Mouse (Mus musculus): ENCODE results near the gene Dhx58. TPM values are rescaled to one million over a fixed set of nuclear protein-coding genes. Genes with fewer than 3 reads are reported as not detected.

The Dhx58 gene
- polyA plus RNA-seq, 1 experiment from 2014 or later: 2.0 TPM

DNA sequence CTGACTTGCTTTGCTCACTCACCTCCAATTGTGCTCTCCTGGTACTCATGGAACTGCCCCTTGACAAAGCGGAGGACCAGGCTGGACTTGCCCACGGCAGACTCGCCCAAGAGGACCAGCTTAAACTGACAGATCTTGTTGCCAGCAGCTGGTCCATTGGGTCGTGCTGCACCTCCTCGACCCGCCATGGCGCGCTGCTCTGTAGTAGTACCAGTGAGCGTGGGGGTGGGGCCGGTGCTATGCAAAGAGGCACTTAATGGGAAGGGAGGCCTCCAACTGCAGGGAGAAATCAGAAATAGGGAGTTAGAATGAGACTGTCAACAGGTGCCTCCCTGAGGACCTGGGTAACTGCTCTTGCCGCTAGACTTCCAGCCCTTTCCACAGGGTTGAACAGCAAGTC lies 15.8 kb upstream of the Dhx58 start:
- H3K9ac ChIP-seq (ENCODE audit: low read depth, low read length): no peak overlapping the region
- H3K4me2 ChIP-seq (ENCODE audit: low read depth, low read length): no peak overlapping the region
- 78% methylated on average over 11 of the region's 11 CpGs for WGBS
- H3K36me3 ChIP-seq (ENCODE audit: control insufficient read depth, insufficient read depth, low read length): peaks cover 47% of the 10 kb centered on the region
- DNase-seq (ENCODE audit: low spot score) (no peak), ATAC-seq (ENCODE audit: low read depth) (no peak)
- peaks cover 2% of the 10 kb centered on the region; the same call in 1 of the 2 replicates for H3K4me1 ChIP-seq (ENCODE audit: control insufficient read depth, insufficient read depth, low read length)
- H3K9me3 ChIP-seq (ENCODE audit: control insufficient read depth, low read length): no peaks in the 10 kb centered on the region
- H3K4me3 ChIP-seq (ENCODE audit: low read depth, low read length): no peak overlapping the region
- H3K27ac ChIP-seq (replicated peaks; ENCODE audit: low read depth, low read length): no peak overlapping the region
- H3K27me3 ChIP-seq (replicated peaks; ENCODE audit: control insufficient read depth, insufficient read depth, low read length): no peaks in the 10 kb centered on the region

DNA sequence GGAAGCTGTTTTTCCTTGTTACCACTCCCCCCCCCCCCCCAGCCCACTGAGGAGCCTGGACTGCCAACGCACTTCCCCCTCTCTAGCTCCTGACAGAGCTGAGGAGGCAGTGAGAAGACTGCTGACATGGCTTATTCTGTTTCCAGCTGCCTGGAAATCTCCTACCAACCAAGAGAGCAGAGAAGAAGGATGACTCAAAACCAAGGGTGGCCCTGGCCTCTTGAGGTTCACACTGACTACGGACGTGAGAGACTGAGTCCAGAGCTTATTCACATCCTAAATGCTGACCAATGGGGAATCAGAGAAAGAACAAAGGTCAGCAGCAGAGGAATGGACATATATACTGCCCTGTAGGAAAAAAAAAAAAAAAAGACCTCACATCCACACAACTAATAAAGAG lies 15.2 kb upstream of the Dhx58 start:
- DNase-seq (ENCODE audit: low spot score) (no peak), ATAC-seq (ENCODE audit: low read depth) (no peak)
- WGBS: 78% methylated on average over 3 of the region's 3 CpGs
- Histone ChIP-seq H3K27me3 (replicated peaks; ENCODE audit: control insufficient read depth, insufficient read depth, low read length) (no peaks in the 10 kb centered on the region), H3K36me3 (ENCODE audit: control insufficient read depth, insufficient read depth, low read length) (peaks cover 47% of the 10 kb centered on the region), H3K9me3 (ENCODE audit: control insufficient read depth, low read length) (no peaks in the 10 kb centered on the region), H3K4me1 (ENCODE audit: control insufficient read depth, insufficient read depth, low read length) (peaks cover 2% of the 10 kb centered on the region), H3K9ac (ENCODE audit: low read depth, low read length) (no peak overlapping the region), H3K27ac (replicated peaks; ENCODE audit: low read depth, low read length) (no peak overlapping the region; the same call in 1 of the 2 replicates), H3K4me2 (ENCODE audit: low read depth, low read length) (no peak overlapping the region), H3K4me3 (ENCODE audit: low read depth, low read length) (no peak overlapping the region)

DNA sequence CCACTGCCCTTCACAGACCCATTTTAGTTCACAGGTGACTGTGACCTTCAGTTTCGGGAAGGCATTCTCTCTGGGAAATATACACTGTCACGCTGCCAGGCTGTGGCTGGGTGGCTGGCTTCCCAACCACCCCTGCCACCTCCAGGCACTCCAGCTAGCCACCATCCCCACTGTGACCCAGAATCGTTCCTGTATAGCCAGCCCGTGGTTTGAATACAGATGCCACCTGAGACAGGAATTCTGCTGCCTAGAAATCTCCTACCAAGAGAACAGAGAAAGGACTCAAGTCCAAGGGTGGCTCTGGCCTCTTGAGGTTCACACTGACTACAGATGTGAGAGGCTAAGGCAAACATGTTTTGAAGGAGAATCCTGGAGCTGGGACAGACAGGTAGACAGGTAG lies 14.8 kb upstream of the Dhx58 start:
- Histone ChIP-seq H3K4me2 (ENCODE audit: low read depth, low read length) (no peak overlapping the region), H3K4me1 (ENCODE audit: control insufficient read depth, insufficient read depth, low read length) (peaks cover 6% of the 10 kb centered on the region), H3K27me3 (replicated peaks; ENCODE audit: control insufficient read depth, insufficient read depth, low read length) (no peaks in the 10 kb centered on the region), H3K9me3 (ENCODE audit: control insufficient read depth, low read length) (no peaks in the 10 kb centered on the region), H3K36me3 (ENCODE audit: control insufficient read depth, insufficient read depth, low read length) (peaks cover 47% of the 10 kb centered on the region), H3K27ac (replicated peaks; ENCODE audit: low read depth, low read length) (peak overlapping the region; percentile 44; the same call in 1 of the 2 replicates), H3K9ac (ENCODE audit: low read depth, low read length) (no peak overlapping the region), H3K4me3 (ENCODE audit: low read depth, low read length) (no peak overlapping the region)
- WGBS: 85% methylated on average over 4 of the region's 4 CpGs
- ATAC-seq (ENCODE audit: low read depth): no peak
- no peak for DNase-seq (ENCODE audit: low spot score)

DNA sequence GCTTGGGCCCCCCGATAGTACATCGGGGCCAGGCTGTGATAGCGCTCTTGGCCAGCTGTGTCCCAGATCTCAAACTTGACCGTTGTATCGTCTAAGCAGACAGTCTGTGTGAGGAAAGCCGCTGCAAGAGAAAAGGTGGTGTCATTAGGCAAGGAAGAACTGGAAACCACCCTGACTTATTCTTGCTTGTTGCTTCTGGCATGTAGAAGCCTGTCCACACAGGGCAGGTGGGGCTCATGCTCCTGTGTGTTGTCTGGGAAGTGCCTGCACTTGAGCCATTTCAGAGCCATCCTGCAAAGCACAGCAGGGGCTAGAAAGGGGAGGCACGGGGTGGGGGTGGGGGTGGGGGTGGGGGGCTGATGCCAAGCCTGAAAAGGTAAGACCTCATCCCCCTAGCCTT lies 14.4 kb upstream of the Dhx58 start:
- no peaks in the 10 kb centered on the region for H3K27me3 ChIP-seq (replicated peaks; ENCODE audit: control insufficient read depth, insufficient read depth, low read length)
- peak overlapping the region; percentile 44; the same call in 1 of the 2 replicates for H3K27ac ChIP-seq (replicated peaks; ENCODE audit: low read depth, low read length)
- H3K9ac ChIP-seq (ENCODE audit: low read depth, low read length): no peak overlapping the region
- 87% methylated on average over 7 of the region's 7 CpGs for WGBS
- H3K4me1 ChIP-seq (ENCODE audit: control insufficient read depth, insufficient read depth, low read length): peaks cover 10% of the 10 kb centered on the region
- ATAC-seq (ENCODE audit: low read depth): no peak
- no peak overlapping the region for H3K4me3 ChIP-seq (ENCODE audit: low read depth, low read length)
- DNase-seq (ENCODE audit: low spot score): peak; percentile 54
- H3K9me3 ChIP-seq (ENCODE audit: control insufficient read depth, low read length): no peaks in the 10 kb centered on the region
- no peak overlapping the region for H3K4me2 ChIP-seq (ENCODE audit: low read depth, low read length)
- H3K36me3 ChIP-seq (ENCODE audit: control insufficient read depth, insufficient read depth, low read length): peaks cover 47% of the 10 kb centered on the region

DNA sequence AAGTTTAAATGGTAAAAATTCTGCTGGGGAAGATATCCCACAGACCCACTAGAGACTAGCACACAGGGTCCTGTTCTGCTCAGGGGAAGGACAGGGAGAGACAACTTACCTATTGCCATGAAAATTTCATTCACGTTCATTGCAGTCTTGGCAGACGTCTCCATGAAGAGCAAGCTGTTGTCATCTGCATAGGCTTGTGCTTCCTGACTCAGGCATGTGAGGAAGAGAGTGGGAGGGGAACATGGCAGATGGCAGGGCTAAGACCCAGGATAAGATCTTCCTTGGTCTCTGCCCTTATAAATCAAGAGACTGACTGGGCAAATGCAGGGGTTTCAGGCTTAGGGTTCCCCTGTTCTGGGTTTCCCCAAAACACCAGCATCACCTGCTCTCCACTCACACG lies 12.6 kb upstream of the Dhx58 start:
- H3K4me3 ChIP-seq (ENCODE audit: low read depth, low read length): no peak overlapping the region
- H3K36me3 ChIP-seq (ENCODE audit: control insufficient read depth, insufficient read depth, low read length): peaks cover 47% of the 10 kb centered on the region
- DNase-seq (ENCODE audit: low spot score): no peak
- ATAC-seq (ENCODE audit: low read depth): no peak
- no peak overlapping the region for H3K4me2 ChIP-seq (ENCODE audit: low read depth, low read length)
- peaks cover 22% of the 10 kb centered on the region for H3K4me1 ChIP-seq (ENCODE audit: control insufficient read depth, insufficient read depth, low read length)
- 82% methylated on average over 3 of the region's 3 CpGs for WGBS
- no peak overlapping the region for H3K9ac ChIP-seq (ENCODE audit: low read depth, low read length)
- H3K27ac ChIP-seq (replicated peaks; ENCODE audit: low read depth, low read length): no peak overlapping the region
- H3K9me3 ChIP-seq (ENCODE audit: control insufficient read depth, low read length): no peaks in the 10 kb centered on the region
- no peaks in the 10 kb centered on the region for H3K27me3 ChIP-seq (replicated peaks; ENCODE audit: control insufficient read depth, insufficient read depth, low read length)

DNA sequence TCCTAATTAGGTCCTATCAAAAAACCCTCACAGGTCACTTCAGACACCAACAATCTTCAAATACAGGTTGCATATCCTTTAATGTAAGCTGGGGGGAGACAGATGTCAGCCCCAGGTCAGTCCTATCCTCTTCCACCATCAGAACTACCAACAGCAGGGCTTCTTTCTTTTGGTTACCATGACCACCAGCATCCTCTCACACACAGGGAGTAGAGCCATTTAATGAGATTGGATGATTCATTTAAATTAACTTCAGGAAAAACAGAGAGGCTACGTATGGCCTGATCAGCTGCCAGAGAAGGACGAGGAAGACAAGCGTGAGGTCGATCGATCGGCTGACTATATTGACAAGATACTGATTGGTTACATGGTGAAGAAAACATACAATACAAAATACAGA lies 10.9 kb upstream of the Dhx58 start:
- DNase-seq (ENCODE audit: low spot score) (no peak), ATAC-seq (ENCODE audit: low read depth) (no peak)
- H3K27ac ChIP-seq (replicated peaks; ENCODE audit: low read depth, low read length): no peak overlapping the region
- H3K36me3 ChIP-seq (ENCODE audit: control insufficient read depth, insufficient read depth, low read length): peaks cover 54% of the 10 kb centered on the region
- no peaks in the 10 kb centered on the region for H3K9me3 ChIP-seq (ENCODE audit: control insufficient read depth, low read length)
- no peaks in the 10 kb centered on the region for H3K27me3 ChIP-seq (replicated peaks; ENCODE audit: control insufficient read depth, insufficient read depth, low read length)
- peaks cover 26% of the 10 kb centered on the region for H3K4me1 ChIP-seq (ENCODE audit: control insufficient read depth, insufficient read depth, low read length)
- no peak overlapping the region for H3K4me3 ChIP-seq (ENCODE audit: low read depth, low read length)
- H3K9ac ChIP-seq (ENCODE audit: low read depth, low read length): no peak overlapping the region
- H3K4me2 ChIP-seq (ENCODE audit: low read depth, low read length): no peak overlapping the region
- 87% methylated on average over 6 of the region's 6 CpGs for WGBS

DNA sequence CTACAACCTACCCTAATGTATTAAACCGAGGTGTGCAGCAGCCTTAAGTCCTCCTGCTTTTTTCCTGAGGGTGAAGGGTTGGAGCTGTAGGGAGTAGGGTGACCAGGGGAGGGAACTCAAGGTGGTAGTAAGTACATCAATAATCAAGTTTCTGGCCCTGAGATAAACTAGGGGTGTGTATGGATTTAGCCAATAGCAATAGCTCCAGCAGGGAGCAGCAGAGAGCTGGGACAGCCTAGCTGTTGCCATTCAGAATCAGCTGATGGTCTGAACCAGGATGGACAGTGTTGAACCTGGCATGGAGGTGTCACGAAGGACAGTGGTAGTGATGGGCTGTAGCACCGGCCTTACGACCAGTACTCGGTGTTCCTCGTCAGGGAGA lies 10.5 kb upstream of the Dhx58 start:
- peak overlapping the region; percentile 23; the same call in 1 of the 2 replicates for H3K4me3 ChIP-seq (ENCODE audit: low read depth, low read length)

DNA sequence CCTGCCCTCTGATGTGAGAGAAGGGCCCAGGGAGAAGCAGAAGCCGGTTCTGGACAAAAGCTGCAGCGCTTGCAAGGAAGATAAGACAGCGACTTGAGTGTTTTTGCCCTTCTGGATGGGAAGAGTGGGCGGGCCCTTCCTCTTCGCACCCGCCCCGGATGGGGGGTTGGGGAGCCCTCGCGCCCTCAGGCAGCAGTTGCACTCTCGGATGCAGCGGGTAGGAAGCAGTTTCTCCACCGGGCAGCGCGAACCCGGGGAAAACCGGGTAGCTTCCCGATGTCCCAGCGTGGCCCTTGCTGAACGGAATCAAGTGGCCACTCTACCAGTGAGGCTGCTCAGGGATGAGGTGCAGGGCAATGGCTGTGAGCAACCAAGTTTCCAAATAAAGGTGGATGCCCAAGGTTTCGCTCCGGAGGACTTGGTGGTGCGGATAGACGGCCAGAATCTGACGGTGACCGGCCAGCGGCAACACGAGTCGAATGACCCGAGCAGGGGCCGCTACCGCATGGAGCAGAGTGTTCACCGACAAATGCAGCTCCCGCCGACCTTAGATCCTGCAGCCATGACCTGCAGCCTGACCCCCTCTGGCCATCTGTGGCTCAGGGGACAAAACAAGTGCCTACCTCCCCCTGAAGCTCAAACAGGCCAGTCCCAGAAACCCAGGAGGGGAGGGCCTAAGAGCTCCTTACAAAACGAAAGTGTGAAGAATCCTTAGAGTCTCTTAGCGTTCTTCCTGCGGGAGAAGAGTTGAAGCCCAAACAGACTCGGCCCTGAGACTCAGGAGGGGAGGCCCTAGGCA lies 9.9 kb upstream of the Dhx58 start, which contains the start of gene Hspb9:
Gene Hspb9, plus strand, starts transcription at position 116 of the 799 bp plus-strand sequence.
- ATAC-seq (ENCODE audit: low read depth): no peak
- 9% methylated on average over 38 of the region's 38 CpGs for WGBS
- no peaks in the 10 kb centered on the region for H3K9me3 ChIP-seq (ENCODE audit: control insufficient read depth, low read length)

More for the DNA sequence above, 10.5 kb upstream of the Dhx58 start:
- WGBS: 45% methylated on average over 6 of the region's 6 CpGs
- peaks cover 54% of the 10 kb centered on the region for H3K36me3 ChIP-seq (ENCODE audit: control insufficient read depth, insufficient read depth, low read length)
- H3K4me1 ChIP-seq (ENCODE audit: control insufficient read depth, insufficient read depth, low read length): peaks cover 26% of the 10 kb centered on the region
- ATAC-seq (ENCODE audit: low read depth): 0 out of 2 replicates have a peak, but pooled peaks have one; percentile 20
- H3K27ac ChIP-seq (replicated peaks; ENCODE audit: low read depth, low read length): peak overlapping the region; percentile 22
- peak overlapping the region; percentile 59 for H3K9ac ChIP-seq (ENCODE audit: low read depth, low read length)
- peak; percentile 85 for DNase-seq (ENCODE audit: low spot score)
- peak overlapping the region; percentile 50 for H3K4me2 ChIP-seq (ENCODE audit: low read depth, low read length)
- H3K27me3 ChIP-seq (replicated peaks; ENCODE audit: control insufficient read depth, insufficient read depth, low read length): no peaks in the 10 kb centered on the region
- H3K9me3 ChIP-seq (ENCODE audit: control insufficient read depth, low read length): no peaks in the 10 kb centered on the region

More for the DNA sequence above, 9.9 kb upstream of the Dhx58 start, which contains the start of gene Hspb9:
- Histone ChIP-seq H3K4me1 (ENCODE audit: control insufficient read depth, insufficient read depth, low read length) (peaks cover 26% of the 10 kb centered on the region), H3K27ac (replicated peaks; ENCODE audit: low read depth, low read length) (peak within 1 kb of the TSS; percentile 22), H3K4me2 (ENCODE audit: low read depth, low read length) (peak within 1 kb of the TSS; percentile 73), H3K9ac (ENCODE audit: low read depth, low read length) (peak within 1 kb of the TSS; percentile 59), H3K36me3 (ENCODE audit: control insufficient read depth, insufficient read depth, low read length) (peaks cover 54% of the 10 kb centered on the region), H3K4me3 (ENCODE audit: low read depth, low read length) (peak within 1 kb of the TSS; percentile 99), H3K27me3 (replicated peaks; ENCODE audit: control insufficient read depth, insufficient read depth, low read length) (no peaks in the 10 kb centered on the region)
- DNase-seq (ENCODE audit: low spot score): peak; percentile 79

All from embryonic facial prominence, embryonic 14.5 days (tissue).